Mouse (Mus musculus): ENCODE measurements around the gene Trmu.

DNA sequence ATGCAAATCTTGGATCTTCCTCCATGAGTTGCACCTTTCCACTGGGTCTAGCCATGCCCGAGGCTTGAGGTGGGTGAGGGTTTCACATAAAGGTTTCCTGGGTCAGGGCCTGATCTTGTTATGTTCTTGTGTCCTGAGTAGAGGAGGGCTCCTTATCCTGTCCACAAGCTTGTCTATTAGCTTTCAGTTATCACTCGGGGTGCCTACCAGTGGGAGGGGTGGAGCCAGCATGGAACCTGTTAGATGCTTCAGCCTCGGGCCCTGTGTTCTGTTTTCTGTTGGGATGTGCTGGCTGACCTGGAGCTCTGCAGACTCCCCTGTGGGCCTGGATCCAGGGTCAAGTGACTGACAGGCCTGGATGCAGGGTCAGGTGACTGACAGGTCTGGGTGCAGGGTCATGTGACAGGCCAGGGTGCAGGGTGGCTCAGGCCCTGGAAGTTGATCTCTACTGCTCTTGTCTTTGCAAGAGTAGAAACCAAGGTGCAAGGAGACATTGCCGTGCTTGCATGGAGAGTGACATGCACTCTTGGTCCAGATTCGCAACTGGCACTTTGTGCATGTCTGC, 37.2 kb upstream of the Trmu start:
- TF ChIP-seq CTCF (IDR thresholded peaks at IDR 0.05; ENCODE audit: control insufficient read depth, insufficient read depth, insufficient replicate concordance, low read depth, low read length) (no peak), POLR2A (IDR thresholded peaks at IDR 0.05; ENCODE audit: control insufficient read depth, low read depth, low read length) (no peak)
